Mouse (Mus musculus) neural tube, embryonic 15.5 days (tissue): ENCODE measurements at regions not wholly inside any gene's neighbourhood (a gene's known extent, or its start where the extent isn't known, plus 50 kb on each side); places are given as distances from the start of the nearest gene placed in this dataset.

ENCODE experiments used
- ATAC-seq: fragments of 200-750 bp; cut with Nextera tagmentation; 2 replicates; pipeline ENCODE4 v1.8.0; 2017; ENCODE audit warnings: mild to moderate bottlenecking, moderate TSS enrichment, moderate library complexity; ENCODE audit not compliant: low FRiP score
- H3K27ac ChIP-seq: fragments of 300-500 bp; sonication (generic); replicated peaks from 2 replicates; pipeline ENCODE4 v1.5.1; 2015; ENCODE audit warnings: mild to moderate bottlenecking, inconsistent platforms
- H3K27me3 ChIP-seq: fragments of 300-500 bp; sonication (generic); replicated peaks from 2 replicates; pipeline ENCODE4 v1.6.1; 2015; ENCODE audit warnings: inconsistent platforms
- H3K36me3 ChIP-seq: fragments of 300-500 bp; sonication (generic); 2 replicates; pipeline ENCODE4 v1.6.1; 2015; ENCODE audit warnings: inconsistent platforms
- H3K4me1 ChIP-seq: fragments of 300-500 bp; sonication (generic); 2 replicates; pipeline ENCODE4 v1.6.1; 2015; ENCODE audit warnings: inconsistent platforms
- H3K4me2 ChIP-seq: fragments of 300-500 bp; sonication (generic); 2 replicates; pipeline ENCODE4 v1.6.1; 2015; ENCODE audit warnings: inconsistent platforms, mild to moderate bottlenecking, moderate library complexity
- H3K4me3 ChIP-seq: fragments of 300-500 bp; sonication (generic); replicated peaks from 2 replicates; pipeline ENCODE4 v1.5.1; 2015; ENCODE audit warnings: mild to moderate bottlenecking, inconsistent platforms
- H3K9ac ChIP-seq: fragments of 300-500 bp; sonication (generic); replicated peaks from 2 replicates; pipeline ENCODE4 v1.6.1; 2015; ENCODE audit warnings: mild to moderate bottlenecking, inconsistent platforms
- H3K9me3 ChIP-seq: fragments of 300-500 bp; sonication (generic); replicated peaks from 2 replicates; pipeline ENCODE4 v1.6.1; 2016; ENCODE audit warnings: inconsistent platforms
- WGBS: fragments of 180-500 bp; shearing (Covaris S2); methylation state at CpG from one replicate; pipeline ENCODE4 v1.1.7; 2015; ENCODE audit warnings: mixed read lengths; 5-methylcytosine and 5-hydroxymethylcytosine counted together

DNA sequence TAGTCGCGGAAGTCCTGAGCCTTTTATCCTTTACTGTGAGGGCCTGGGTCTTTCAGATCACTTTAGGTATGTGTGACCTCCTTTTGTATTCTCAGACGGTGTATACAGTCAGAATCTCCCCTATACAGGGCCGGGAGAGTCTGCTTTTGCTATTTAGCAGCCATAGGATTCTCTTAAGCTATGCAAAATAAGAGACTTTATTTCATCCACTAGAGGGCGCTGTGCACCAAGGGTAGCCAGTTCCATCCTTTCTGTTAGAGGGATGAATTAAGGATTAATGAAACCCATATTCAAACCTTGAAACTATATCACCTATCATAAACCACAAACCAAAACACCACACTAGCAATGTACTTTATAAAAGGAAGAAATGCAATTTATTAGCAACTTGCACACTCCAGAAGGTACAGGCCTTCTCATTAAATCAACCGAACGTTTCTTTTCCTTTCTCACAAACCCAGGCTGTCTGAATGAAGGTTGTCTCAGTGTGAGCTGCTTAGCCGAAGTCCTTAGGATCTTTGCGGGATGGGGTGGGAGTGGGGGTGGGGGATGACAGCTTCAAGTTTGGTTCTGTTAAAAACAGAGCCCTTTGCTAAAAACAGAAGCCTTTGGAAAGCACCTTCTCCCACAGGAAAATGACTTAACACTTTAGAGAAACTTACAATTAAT lies 116.8 kb upstream of the Tmpo start:
- Histone ChIP-seq H3K9ac (no peak overlapping the region), H3K9me3 (no peaks in the 10 kb centered on the region), H3K27me3 (no peaks in the 10 kb centered on the region), H3K4me3 (no peak overlapping the region), H3K4me1 (peaks cover 5% of the 10 kb centered on the region; the same call in 1 of the 2 replicates), H3K4me2 (no peak overlapping the region), H3K27ac (no peak overlapping the region), H3K36me3 (no peaks in the 10 kb centered on the region)
- peak; percentile 80; the same call in 1 of the 2 replicates for ATAC-seq
- WGBS, result 29% methylated on average over 9 of the region's 9 CpGs

DNA sequence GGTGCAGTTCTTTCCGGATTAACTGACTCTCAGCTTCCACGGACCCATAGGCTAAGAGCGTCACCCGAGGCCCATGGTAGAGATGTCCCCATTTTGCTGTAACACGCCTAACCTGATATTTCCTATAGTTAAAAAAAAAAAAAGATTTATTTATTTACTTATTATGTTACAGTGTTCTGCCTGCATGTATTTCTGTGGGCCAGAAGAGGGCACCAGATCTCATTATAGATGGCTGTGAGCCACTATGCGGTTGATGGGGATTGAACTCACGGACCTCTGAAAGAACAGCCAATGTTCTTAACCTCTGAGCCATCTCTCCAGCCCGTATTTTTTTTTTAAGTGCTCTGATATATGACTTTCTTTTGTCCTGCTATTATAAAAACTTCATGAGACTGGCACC lies 114.2 kb upstream of the Tmpo start:
- ATAC-seq, result no peak
- no peak overlapping the region for H3K9ac ChIP-seq
- WGBS, result 81% methylated on average over 8 of the region's 8 CpGs
- H3K27ac ChIP-seq, result no peak overlapping the region
- H3K9me3 ChIP-seq, result no peaks in the 10 kb centered on the region
- H3K4me3 ChIP-seq, result no peak overlapping the region
- no peaks in the 10 kb centered on the region for H3K36me3 ChIP-seq
- H3K4me1 ChIP-seq, result peaks cover 5% of the 10 kb centered on the region; the same call in 1 of the 2 replicates
- no peak overlapping the region for H3K4me2 ChIP-seq
- H3K27me3 ChIP-seq, result no peaks in the 10 kb centered on the region

DNA sequence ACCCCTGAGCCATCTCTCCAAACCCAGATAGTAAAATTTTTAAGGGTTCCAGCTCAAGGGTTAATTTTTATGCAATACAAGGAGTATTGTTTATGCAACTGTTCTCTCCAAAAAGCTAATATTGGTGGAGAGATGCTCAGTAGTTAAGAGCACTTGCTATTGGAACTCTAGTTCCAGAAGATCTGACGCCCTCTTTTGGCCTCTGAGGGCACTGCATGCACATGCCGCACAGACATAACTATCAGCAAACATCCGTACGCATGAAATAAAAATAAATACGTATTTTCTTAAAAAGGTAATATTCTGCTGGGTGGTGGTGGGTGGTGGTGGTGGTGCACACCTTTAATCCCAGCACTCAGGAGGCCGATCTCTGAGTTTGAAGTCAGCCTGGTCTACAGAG lies 112.1 kb upstream of the Tmpo start:
- no peak for ATAC-seq
- H3K4me1 ChIP-seq, result peaks cover 3% of the 10 kb centered on the region; the same call in 1 of the 2 replicates
- no peaks in the 10 kb centered on the region for H3K9me3 ChIP-seq
- H3K4me2 ChIP-seq, result no peak overlapping the region
- H3K27me3 ChIP-seq, result no peaks in the 10 kb centered on the region
- H3K9ac ChIP-seq, result no peak overlapping the region
- H3K4me3 ChIP-seq, result no peak overlapping the region
- H3K27ac ChIP-seq, result no peak overlapping the region
- no peaks in the 10 kb centered on the region for H3K36me3 ChIP-seq
- WGBS, result 95% methylated on average over 6 of the region's 6 CpGs

DNA sequence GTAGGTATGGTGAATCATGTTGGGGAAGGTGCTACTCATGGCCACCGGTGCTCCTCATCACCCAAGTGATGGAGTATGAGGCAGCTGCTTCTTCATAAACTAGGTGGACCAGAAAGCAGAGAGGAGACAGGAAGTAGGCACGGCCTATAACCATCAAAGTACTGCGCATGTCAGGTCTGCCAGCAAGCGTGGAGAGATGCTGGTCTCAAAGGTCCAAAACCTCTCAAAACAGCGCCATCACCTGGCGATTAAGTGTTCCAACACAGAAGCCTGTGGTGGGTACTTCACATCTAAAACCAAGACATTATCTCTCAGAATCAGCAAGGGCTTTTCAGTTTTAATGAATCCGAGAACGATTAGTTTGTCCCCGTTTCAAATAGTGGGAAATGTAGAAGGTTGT lies 103.1 kb upstream of the Tmpo start:
- Histone ChIP-seq H3K27me3 (no peaks in the 10 kb centered on the region), H3K4me1 (no peaks in the 10 kb centered on the region), H3K4me3 (no peak overlapping the region), H3K4me2 (no peak overlapping the region), H3K27ac (no peak overlapping the region), H3K36me3 (no peaks in the 10 kb centered on the region), H3K9me3 (no peaks in the 10 kb centered on the region), H3K9ac (no peak overlapping the region)
- WGBS, result 93% methylated on average over 9 of the region's 9 CpGs
- no peak for ATAC-seq

DNA sequence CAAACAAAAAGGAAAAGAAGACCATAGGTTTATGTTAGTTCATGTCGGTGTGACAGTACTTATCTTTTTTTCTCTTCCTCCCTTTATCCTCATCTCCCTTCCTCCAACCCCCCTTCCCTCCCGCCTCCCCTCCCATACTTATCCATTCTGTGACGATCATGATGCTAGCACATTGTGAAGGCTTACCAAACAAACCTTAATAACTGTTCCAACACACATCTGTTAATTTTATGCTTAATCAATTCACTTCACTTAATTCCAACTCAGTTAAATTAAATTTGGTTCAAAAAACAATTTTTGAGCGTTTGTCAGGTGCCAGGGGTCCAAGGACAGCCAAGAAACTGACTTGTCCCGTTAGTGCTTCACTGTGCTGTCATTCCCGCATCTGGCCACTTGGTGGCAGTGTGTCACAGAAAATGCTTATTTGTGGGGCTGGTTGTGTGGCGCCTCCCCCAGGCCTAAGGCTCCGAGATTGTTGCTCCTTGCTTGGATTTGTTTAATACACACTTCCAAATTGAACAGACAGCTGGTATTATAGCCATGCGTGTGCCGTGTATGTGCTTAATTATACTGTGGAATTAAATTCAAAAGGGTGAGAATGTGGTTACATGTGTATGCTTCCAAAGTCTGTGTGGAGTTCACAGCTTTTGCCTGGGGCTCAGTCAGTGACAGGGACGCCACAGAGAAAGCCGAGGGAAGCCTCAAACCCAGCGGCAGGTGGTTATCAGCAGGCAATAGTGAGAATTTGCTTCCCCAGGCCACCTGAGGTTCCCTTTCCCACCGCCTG lies 90.0 kb upstream of the Tmpo start:
- H3K27ac ChIP-seq, result no peak overlapping the region
- 13% methylated on average over 14 of the region's 14 CpGs for WGBS
- H3K4me1 ChIP-seq, result peaks cover 16% of the 10 kb centered on the region
- peak overlapping the region; percentile 36 for H3K4me2 ChIP-seq
- H3K9me3 ChIP-seq, result no peaks in the 10 kb centered on the region
- no peaks in the 10 kb centered on the region for H3K36me3 ChIP-seq
- no peaks in the 10 kb centered on the region for H3K27me3 ChIP-seq
- ATAC-seq, result peak; percentile 81
- H3K9ac ChIP-seq, result no peak overlapping the region
- H3K4me3 ChIP-seq, result no peak overlapping the region

DNA sequence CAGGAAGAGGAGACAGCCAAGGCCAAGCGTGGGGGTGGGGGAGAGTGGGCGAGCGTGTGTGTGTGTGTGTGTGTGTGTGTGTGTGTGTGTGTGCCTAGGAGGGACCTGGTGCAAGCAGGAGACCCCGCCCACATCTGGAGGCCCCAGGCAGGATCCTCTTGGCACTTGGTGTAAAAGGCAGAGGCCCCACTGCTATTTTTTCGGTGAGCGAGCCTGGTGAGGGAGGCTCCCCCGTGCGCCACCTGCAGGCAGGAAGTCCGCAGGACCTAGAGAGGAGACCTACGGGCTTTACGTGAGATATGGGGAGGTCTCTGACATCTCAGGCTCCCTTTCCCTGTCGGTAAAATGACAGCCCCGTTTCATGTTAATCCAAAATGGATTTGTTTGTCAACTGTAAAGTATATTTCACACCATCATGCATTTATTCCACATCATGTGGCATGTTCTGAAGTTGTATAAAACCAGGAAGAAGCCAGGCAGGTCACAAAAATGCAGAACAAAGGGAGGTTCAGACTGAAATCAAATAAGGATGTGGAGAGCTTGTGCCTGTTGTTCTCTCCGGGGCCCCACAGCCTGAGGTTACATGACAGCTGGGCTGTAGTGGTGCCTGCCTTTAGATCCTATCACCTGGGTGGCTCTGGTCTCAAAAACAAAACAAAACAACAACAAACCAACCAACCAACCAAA lies 89.3 kb upstream of the Tmpo start:
- ATAC-seq, result peak; percentile 42; the same call in 1 of the 2 replicates
- no peaks in the 10 kb centered on the region for H3K27me3 ChIP-seq
- H3K4me1 ChIP-seq, result peaks cover 16% of the 10 kb centered on the region
- 18% methylated on average over 14 of the region's 14 CpGs for WGBS
- H3K9ac ChIP-seq, result no peak overlapping the region
- H3K4me2 ChIP-seq, result peak overlapping the region; percentile 36
- no peaks in the 10 kb centered on the region for H3K36me3 ChIP-seq
- H3K9me3 ChIP-seq, result no peaks in the 10 kb centered on the region
- H3K27ac ChIP-seq, result no peak overlapping the region
- no peak overlapping the region for H3K4me3 ChIP-seq

DNA sequence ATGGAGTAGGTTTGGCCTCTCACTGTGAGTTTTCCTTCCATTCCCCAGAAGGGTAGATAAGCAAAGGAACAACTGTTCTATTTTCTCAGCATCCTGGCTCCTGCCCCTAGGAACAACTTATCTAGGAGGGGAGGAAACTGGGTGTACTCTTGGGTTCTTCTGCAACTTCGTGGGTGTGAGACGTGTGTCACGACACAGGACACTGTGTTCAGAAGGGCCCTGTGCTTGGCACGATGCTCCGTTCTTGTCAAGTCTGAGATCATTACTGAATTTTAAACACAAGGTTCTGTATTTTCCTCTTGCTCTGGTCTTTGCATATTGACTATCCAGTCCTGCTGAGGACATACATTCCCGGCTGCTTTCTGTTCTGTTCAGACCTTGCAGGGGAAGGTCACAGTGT lies 86.8 kb upstream of the Tmpo start:
- Histone ChIP-seq H3K4me3 (no peak overlapping the region), H3K4me2 (no peak overlapping the region), H3K4me1 (peaks cover 16% of the 10 kb centered on the region), H3K36me3 (no peaks in the 10 kb centered on the region), H3K27me3 (no peaks in the 10 kb centered on the region), H3K9ac (no peak overlapping the region), H3K9me3 (no peaks in the 10 kb centered on the region), H3K27ac (no peak overlapping the region)
- no peak for ATAC-seq
- 94% methylated on average over 6 of the region's 6 CpGs for WGBS

DNA sequence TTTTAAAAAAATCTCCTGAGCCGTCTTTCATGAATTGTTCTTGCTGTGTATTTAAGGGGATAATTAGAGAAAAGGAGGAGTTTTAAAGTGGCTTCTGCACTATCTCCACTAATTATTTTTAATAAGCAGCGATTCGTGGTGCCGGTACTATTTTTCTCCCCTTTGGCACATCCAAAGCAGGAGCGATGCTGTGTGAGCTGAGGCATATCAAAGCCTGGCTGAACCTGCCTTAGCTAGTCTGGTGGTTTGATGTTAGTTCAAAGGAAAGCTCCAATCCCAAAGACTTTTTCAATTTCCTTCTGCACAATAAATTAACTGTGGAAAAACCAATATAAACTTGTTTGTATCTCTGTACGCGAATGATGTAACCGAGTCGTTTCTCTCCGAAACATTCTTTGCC lies 79.3 kb upstream of the Tmpo start:
- no peak overlapping the region for H3K9ac ChIP-seq
- no peaks in the 10 kb centered on the region for H3K9me3 ChIP-seq
- no peak overlapping the region for H3K4me2 ChIP-seq
- no peak overlapping the region for H3K27ac ChIP-seq
- no peak for ATAC-seq
- H3K27me3 ChIP-seq, result no peaks in the 10 kb centered on the region
- WGBS, result 79% methylated on average over 10 of the region's 10 CpGs
- H3K4me3 ChIP-seq, result no peak overlapping the region
- no peaks in the 10 kb centered on the region for H3K4me1 ChIP-seq
- no peaks in the 10 kb centered on the region for H3K36me3 ChIP-seq

DNA sequence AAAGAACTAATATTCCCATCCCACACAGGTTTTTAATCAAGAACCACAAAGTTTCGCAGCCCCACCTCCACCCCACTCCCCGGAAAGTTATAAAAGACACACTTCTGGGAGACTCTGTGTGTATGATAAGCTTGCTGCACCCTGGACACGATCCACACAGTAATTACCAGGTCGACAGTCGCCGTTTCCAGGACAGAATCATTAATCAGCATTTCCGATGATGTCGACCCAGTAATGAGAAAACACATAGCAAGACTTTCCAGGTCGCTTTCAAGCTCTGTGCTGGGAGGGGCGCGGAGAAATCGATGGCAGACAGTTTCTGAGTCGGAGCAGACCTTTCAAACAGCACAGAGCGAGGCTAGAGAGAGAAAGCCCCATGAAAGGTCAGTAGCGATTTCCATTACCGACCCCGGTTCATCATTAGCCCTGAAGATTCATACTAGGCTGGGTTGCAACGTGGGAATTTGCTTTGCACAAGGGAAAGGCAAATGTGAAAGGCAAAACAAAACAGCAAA lies 68.6 kb upstream of the Tmpo start:
- H3K27me3 ChIP-seq, result no peaks in the 10 kb centered on the region
- H3K4me1 ChIP-seq, result no peaks in the 10 kb centered on the region
- peak overlapping the region; percentile 48 for H3K4me2 ChIP-seq
- H3K9ac ChIP-seq, result no peak overlapping the region
- H3K36me3 ChIP-seq, result no peaks in the 10 kb centered on the region
- 0 out of 2 replicates have a peak overlapping the region, but pooled peaks have one; percentile 4 for H3K4me3 ChIP-seq
- ATAC-seq, result no peak
- 34% methylated on average over 18 of the region's 18 CpGs for WGBS
- no peaks in the 10 kb centered on the region for H3K9me3 ChIP-seq
- H3K27ac ChIP-seq, result no peak overlapping the region

DNA sequence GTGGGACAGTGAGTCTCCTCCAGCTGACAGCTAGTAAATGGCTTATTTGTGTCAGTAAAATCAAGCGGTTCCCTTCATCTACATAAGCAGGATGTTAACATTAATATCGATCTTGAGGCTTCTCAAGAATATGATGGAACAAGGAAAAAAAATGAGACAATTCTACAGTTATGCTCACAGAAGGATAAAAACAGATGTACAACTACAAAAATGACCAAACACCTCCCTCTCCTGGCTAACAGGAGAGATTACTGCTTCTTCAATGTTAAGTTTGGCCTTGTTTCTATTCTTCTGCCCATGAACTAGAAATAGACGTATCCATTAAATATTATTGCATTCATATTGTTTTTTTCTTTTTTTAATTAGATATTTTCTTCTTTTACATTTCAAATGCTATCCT lies 63.2 kb upstream of the Tmpo start:
- no peaks in the 10 kb centered on the region for H3K36me3 ChIP-seq
- H3K4me3 ChIP-seq, result no peak overlapping the region
- H3K27ac ChIP-seq, result no peak overlapping the region
- no peak for ATAC-seq
- H3K4me1 ChIP-seq, result peaks cover 19% of the 10 kb centered on the region
- no peaks in the 10 kb centered on the region for H3K27me3 ChIP-seq
- no peak overlapping the region for H3K4me2 ChIP-seq
- 80% methylated on average over 3 of the region's 3 CpGs for WGBS
- H3K9me3 ChIP-seq, result no peaks in the 10 kb centered on the region
- no peak overlapping the region for H3K9ac ChIP-seq

DNA sequence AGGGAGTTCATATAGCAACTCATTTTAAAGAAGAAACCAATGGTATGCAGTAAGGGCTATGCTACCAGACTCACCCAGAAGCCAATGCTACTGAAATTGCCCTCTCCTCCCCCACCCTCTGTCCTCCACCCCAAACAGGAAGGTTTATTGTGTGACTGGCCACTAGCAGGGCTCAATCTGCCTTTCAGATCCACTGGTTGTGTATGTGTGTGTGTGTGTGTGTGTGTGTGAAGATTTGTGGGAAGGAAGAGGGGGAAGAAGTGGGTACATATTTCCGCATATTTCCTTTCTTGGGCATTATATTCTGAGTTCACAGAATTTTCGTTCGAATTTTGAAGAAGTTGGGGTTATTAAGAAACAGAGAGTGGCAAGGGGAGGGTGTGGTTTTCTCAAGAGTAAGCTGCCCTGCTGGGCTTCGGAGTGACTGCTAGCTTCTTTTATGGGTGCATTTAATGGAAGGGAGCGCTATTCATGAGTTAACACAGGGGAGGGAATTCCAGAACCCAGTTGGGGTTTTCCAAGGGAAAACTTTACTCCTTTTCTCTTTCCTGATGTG lies 61.5 kb upstream of the Tmpo start:
- Histone ChIP-seq H3K4me3 (no peak overlapping the region), H3K9me3 (no peaks in the 10 kb centered on the region), H3K36me3 (no peaks in the 10 kb centered on the region), H3K27ac (peak overlapping the region; percentile 45; the same call in 1 of the 2 replicates), H3K27me3 (no peaks in the 10 kb centered on the region), H3K9ac (no peak overlapping the region), H3K4me2 (no peak overlapping the region), H3K4me1 (peaks cover 23% of the 10 kb centered on the region)
- 52% methylated on average over 5 of the region's 5 CpGs for WGBS
- no peak for ATAC-seq
